Mouse (Mus musculus) spleen, adult 2 months (tissue): Measurements from ENCODE around the gene Mrps17. TPM values are rescaled to one million over a fixed set of nuclear protein-coding genes. Genes with fewer than 3 reads are reported as not detected.
"Not testable (repeated sequence)": the region's sequence is repeated elsewhere in the genome, so short reads cannot be mapped to it uniquely, and the experiment has no call there.

Experiments
- DNase-seq, 2 experiments: peaks; one replicate each; pipeline versions ENCODE4 v3.0.0 to v3.0.0-alpha.2; 2012 to 2021; ENCODE audit warnings: low spot score in 2 of 2, low read depth in 1 of 2
- H3K27ac ChIP-seq: fragments of 200-500 bp; 2 replicates; pipeline ENCODE4 v1.5.1; 2012; ENCODE audit warnings: low read length, inconsistent platforms; ENCODE audit not compliant: insufficient read depth
- H3K27me3 ChIP-seq: fragments of 200-500 bp; 2 replicates; pipeline ENCODE4 v1.6.1; 2012; ENCODE audit warnings: mild to moderate bottlenecking, moderate library complexity, low read length, inconsistent platforms; ENCODE audit not compliant: control insufficient read depth, insufficient read depth
- H3K36me3 ChIP-seq: fragments of 200-500 bp; 2 replicates; pipeline ENCODE4 v1.6.1; 2012; ENCODE audit warnings: mild to moderate bottlenecking, low read length, inconsistent platforms; ENCODE audit not compliant: control insufficient read depth, insufficient read depth
- H3K4me1 ChIP-seq: fragments of 200-500 bp; 2 replicates; pipeline ENCODE4 v1.6.1; 2011; ENCODE audit warnings: inconsistent platforms; ENCODE audit not compliant: control insufficient read depth, insufficient read depth, insufficient read length
- H3K4me3 ChIP-seq: fragments of 200-500 bp; 2 replicates; pipeline ENCODE4 v1.5.1; 2011; ENCODE audit warnings: mild to moderate bottlenecking, inconsistent platforms; ENCODE audit not compliant: insufficient read depth, insufficient read length; ENCODE audit errors: extremely low read depth
- CTCF ChIP-seq: fragments of 200-500 bp; IDR thresholded peaks from 2 replicates; pipeline ENCODE4 v1.5.1; 2011; ENCODE audit warnings: mild to moderate bottlenecking, inconsistent platforms; ENCODE audit not compliant: insufficient read depth, insufficient read length, insufficient replicate concordance; ENCODE audit errors: extremely low read depth
- POLR2A ChIP-seq: fragments of 200-500 bp; IDR thresholded peaks from 2 replicates; pipeline ENCODE4 v1.6.1; 2011; ENCODE audit warnings: low read depth, low read length, inconsistent platforms
- WGBS: fragments of 180-500 bp; shearing (Covaris S2); methylation state at CpG from one replicate; pipeline ENCODE4 v1.1.7; 2018; 5-methylcytosine and 5-hydroxymethylcytosine counted together
- polyA plus RNA-seq: library from polyadenylated mRNA; depleted of rRNA; stranded (reverse); fragments of >200 nt; gene quantifications from 2 replicates; pipeline ENCODE4 v1.2.3, GENCODE M21; 2012; rRNA removed

The Mrps17 gene
- polyA plus RNA-seq, result 29.2 and 34.9 TPM in 2 replicates

GRCm38 (mm10) chr5:129715326-129715861 is at the start of gene Mrps17:
TSS of gene Mrps17 (plus strand) at chr5:129715497.
- WGBS, result under 1% methylated on average over 33 of the region's 33 CpGs
- no peaks in the 10 kb centered on the region for H3K4me1 ChIP-seq
- peaks cover 12% of the 10 kb centered on the region for H3K36me3 ChIP-seq
- peak; percentile 79 to 91 for DNase-seq
- peak within 1 kb of the TSS; percentile 74 for H3K4me3 ChIP-seq
- no peak for TF ChIP-seq CTCF
- peak; percentile 82 for TF ChIP-seq POLR2A
- H3K27me3 ChIP-seq, result no peaks in the 10 kb centered on the region
- H3K27ac ChIP-seq, result peak within 1 kb of the TSS; percentile 22

- no peaks in the 10 kb centered on the region for H3K36me3 ChIP-seq
- DNase-seq, result no peak
- no peaks in the 10 kb centered on the region for H3K27me3 ChIP-seq
- no peak overlapping the region for H3K27ac ChIP-seq
- WGBS, result 78% methylated on average over 10 of the region's 10 CpGs
- TF ChIP-seq POLR2A, result no peak
- no peak for TF ChIP-seq CTCF
- no peaks in the 10 kb centered on the region for H3K4me1 ChIP-seq
- H3K4me3 ChIP-seq, result no peak overlapping the region
Measured at GRCm38 (mm10) chr5:129666271-129666909, 48.9 kb upstream of the Mrps17 start.

GRCm38 (mm10) chr5:129667851-129668250 is 47.4 kb upstream of the Mrps17 start:
- TF ChIP-seq CTCF (no peak), POLR2A (no peak)
- no peaks in the 10 kb centered on the region for H3K27me3 ChIP-seq
- H3K4me3 ChIP-seq, result no peak overlapping the region
- H3K36me3 ChIP-seq, result no peaks in the 10 kb centered on the region
- no peak overlapping the region for H3K27ac ChIP-seq
- H3K4me1 ChIP-seq, result no peaks in the 10 kb centered on the region
- WGBS, result 91% methylated on average over 4 of the region's 4 CpGs
- no peak for DNase-seq

GRCm38 (mm10) chr5:129669453-129670035 is 45.8 kb upstream of the Mrps17 start:
- no peak overlapping the region for H3K27ac ChIP-seq
- no peaks in the 10 kb centered on the region for H3K36me3 ChIP-seq
- WGBS, result 2% methylated on average over 31 of the region's 31 CpGs
- no peaks in the 10 kb centered on the region for H3K4me1 ChIP-seq
- peak in 1 of 2 experiments; percentile 2 for DNase-seq
- TF ChIP-seq CTCF (no peak), POLR2A (no peak)
- no peaks in the 10 kb centered on the region for H3K27me3 ChIP-seq
- peak overlapping the region; percentile 77 for H3K4me3 ChIP-seq

GRCm38 (mm10) chr5:129670036-129670458 is 45.2 kb upstream of the Mrps17 start, which contains the start of gene Zfp11:
TSS of gene Zfp11 (minus strand) at chr5:129670099.
- no peak for TF ChIP-seq CTCF
- no peak for TF ChIP-seq POLR2A
- Histone ChIP-seq H3K36me3 (no peaks in the 10 kb centered on the region), H3K4me3 (peak within 1 kb of the TSS; percentile 77), H3K27me3 (no peaks in the 10 kb centered on the region), H3K27ac (no peak within 1 kb of the TSS), H3K4me1 (no peaks in the 10 kb centered on the region)
- 2% methylated on average over 23 of the region's 23 CpGs for WGBS
- peak; percentile 22 to 35 for DNase-seq

- H3K36me3 ChIP-seq, DNase-seq, H3K4me1 ChIP-seq, H3K27ac ChIP-seq, H3K27me3 ChIP-seq, H3K4me3 ChIP-seq: not testable (repeated sequence)
- 89% methylated on average over 5 of the region's 5 CpGs for WGBS
Measured at GRCm38 (mm10) chr5:129685141-129685540, 30.2 kb upstream of the Mrps17 start.

DNA sequence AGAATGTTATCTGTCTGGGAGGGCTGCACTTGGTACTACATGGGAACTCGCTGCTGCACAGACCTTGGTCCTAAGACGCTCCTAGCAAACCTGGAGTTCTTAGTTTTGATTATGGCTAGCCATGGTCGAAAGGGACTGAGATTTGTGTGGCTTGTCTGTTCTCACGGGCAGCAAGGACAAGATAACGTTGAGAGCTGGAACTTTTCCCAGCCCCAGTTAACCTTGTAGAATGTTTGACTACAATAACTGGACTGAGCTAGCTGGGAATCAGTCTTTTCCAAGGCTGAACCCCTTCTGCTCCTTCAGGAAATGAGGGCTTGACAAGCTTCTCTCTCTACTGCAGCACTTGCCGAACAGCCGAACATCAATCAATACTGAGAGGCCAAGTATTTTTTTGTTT is 27.7 kb upstream of the Mrps17 start:
- no peak for TF ChIP-seq CTCF
- no peak for TF ChIP-seq POLR2A
- Histone ChIP-seq H3K4me1 (no peaks in the 10 kb centered on the region), H3K27me3 (no peaks in the 10 kb centered on the region), H3K27ac (no peak overlapping the region), H3K36me3 (no peaks in the 10 kb centered on the region), H3K4me3 (no peak overlapping the region)
- 80% methylated on average over 7 of the region's 7 CpGs for WGBS
- DNase-seq, result no peak
